Mouse (Mus musculus): ENCODE data around the gene Opn3.

GRCm38 (mm10) chr1:175693429-175693960 is 919 bp upstream of the Opn3 start:
- TF ChIP-seq POLR2A (IDR thresholded peaks at IDR 0.05; ENCODE audit: low read depth, low read length) (no peak), CTCF (conservative IDR thresholded peaks at IDR 0.05 in 1 of 2, IDR thresholded peaks at IDR 0.05 in 1 of 2; ENCODE audit: low read depth in 2 of 2, low read length in 2 of 2) (no peak), PAX5 (IDR thresholded peaks at IDR 0.05; ENCODE audit: low read length) (no peak)

Measured in CH12.LX (cell line).